Mouse (Mus musculus): Measurements from ENCODE around the gene Ankrd33b. TPM values are rescaled to one million over a fixed set of nuclear protein-coding genes. Genes with fewer than 3 reads are reported as not detected.

Ankrd33b gene
- total and polyA plus RNA-seq, 3 experiments = 50.0 to 69.6 (median 60.3) TPM

GRCm38 (mm10) chr15:31257329-31257728 is 110.2 kb downstream of the Ankrd33b start:
- Histone ChIP-seq H3K9ac (ENCODE audit: insufficient read depth, low read depth) (no peak overlapping the region), H3K4me3 (replicated peaks in 1 of 3; ENCODE audit: low read depth in 2 of 3, low read length in 2 of 3, poor library complexity in 1 of 3) (no peak overlapping the region), H3K4me2 (ENCODE audit: insufficient read depth, low read depth, poor library complexity, severe bottlenecking) (no peak overlapping the region), H3K4me1 (ENCODE audit: control insufficient read depth in 1 of 2, insufficient read depth in 2 of 2) (peaks cover 68 to 99% of the 10 kb centered on the region in 2 experiments), H3K79me2 (replicated peaks; ENCODE audit: control insufficient read depth, extremely low read depth, insufficient read depth, poor library complexity, severe bottlenecking) (no peaks in the 10 kb centered on the region), H3K27me3 (replicated peaks) (no peaks in the 10 kb centered on the region), H3K27ac (ENCODE audit: insufficient read depth, low read depth) (0 out of 2 replicates have a peak overlapping the region, but pooled peaks have one; percentile 79), H3K36me3 (replicated peaks in 1 of 2; ENCODE audit: control insufficient read depth in 1 of 2, insufficient read depth in 1 of 2, low read length in 1 of 2) (peaks cover 0 to 40% of the 10 kb centered on the region in 2 experiments), H3K9me3 (replicated peaks; ENCODE audit: low read length) (no peaks in the 10 kb centered on the region)
- DNase-seq (ENCODE audit: extremely low read depth) = no peak
- no peak for TF ChIP-seq MAFK (IDR thresholded peaks at IDR 0.05; ENCODE audit: insufficient replicate concordance, low read length)
- TF ChIP-seq CTCF (conservative IDR thresholded peaks at IDR 0.05 in 1 of 2, IDR thresholded peaks at IDR 0.05 in 1 of 2; ENCODE audit: low read depth in 2 of 2, low read length in 2 of 2) = no peak
- no peak for TF ChIP-seq POLR2A (IDR thresholded peaks at IDR 0.05; ENCODE audit: low read depth, low read length)
- no peak for TF ChIP-seq PAX5 (IDR thresholded peaks at IDR 0.05; ENCODE audit: low read length)
- no peak for TF ChIP-seq RCOR1 (conservative IDR thresholded peaks at IDR 0.05; ENCODE audit: low read depth, low read length)
- no peak for TF ChIP-seq SMC3 (IDR thresholded peaks at IDR 0.05; ENCODE audit: low read depth, low read length)
- no peak for TF ChIP-seq EP300 (IDR thresholded peaks at IDR 0.05; ENCODE audit: low read length)
- no peak for TF ChIP-seq POLR2AphosphoS2 (IDR thresholded peaks at IDR 0.05; ENCODE audit: low read depth, low read length)
- no peak for TF ChIP-seq NRF1 (IDR thresholded peaks at IDR 0.05; ENCODE audit: low read depth, low read length)
- TF ChIP-seq JUN (IDR thresholded peaks at IDR 0.05; ENCODE audit: insufficient read depth, low read depth, low read length) = no peak
- TF ChIP-seq MAZ (IDR thresholded peaks at IDR 0.05; ENCODE audit: low read depth, low read length) = no peak
- dilution Hi-C loops (cut with MboI; ENCODE audit: extremely low pct_ligation_motif_present, extremely low pct_unique_long_range_greater_than_20kb, low sequenced_read_pairs) (no loop called here), in situ Hi-C loops (cut with MboI; ENCODE audit: low pct_ligation_motif_present, low pct_unique_long_range_greater_than_20kb, low sequenced_read_pairs) (loop anchor here (25.0 kb wide), 1 partner anchor 445 kb away; no protein-coding TSS in a partner anchor)

- no peaks in the 10 kb centered on the region for H3K79me2 ChIP-seq (replicated peaks; ENCODE audit: control insufficient read depth, extremely low read depth, insufficient read depth, poor library complexity, severe bottlenecking)
- in situ Hi-C loops (cut with MboI; ENCODE audit: low pct_ligation_motif_present, low pct_unique_long_range_greater_than_20kb, low sequenced_read_pairs) (loop anchor here (25.0 kb wide), 1 partner anchor 443 kb away; no protein-coding TSS in a partner anchor), dilution Hi-C loops (cut with MboI; ENCODE audit: extremely low pct_ligation_motif_present, extremely low pct_unique_long_range_greater_than_20kb, low sequenced_read_pairs) (no loop called here)
- no peak overlapping the region for H3K4me3 ChIP-seq (replicated peaks in 1 of 3; ENCODE audit: low read depth in 2 of 3, low read length in 2 of 3, poor library complexity in 1 of 3)
- no peak for DNase-seq (ENCODE audit: extremely low read depth)
- no peak for TF ChIP-seq MXI1 (IDR thresholded peaks at IDR 0.05; ENCODE audit: low read depth, low read length)
- no peak for TF ChIP-seq TCF12 (IDR thresholded peaks at IDR 0.05; ENCODE audit: low read depth, low read length)
- no peak for TF ChIP-seq RAD21 (IDR thresholded peaks at IDR 0.05; ENCODE audit: low read depth, low read length)
- no peaks in the 10 kb centered on the region for H3K27me3 ChIP-seq (replicated peaks)
- peaks cover 0 to 40% of the 10 kb centered on the region in 2 experiments for H3K36me3 ChIP-seq (replicated peaks in 1 of 2; ENCODE audit: control insufficient read depth in 1 of 2, insufficient read depth in 1 of 2, low read length in 1 of 2)
- H3K27ac ChIP-seq (ENCODE audit: insufficient read depth, low read depth) = no peak overlapping the region
- H3K4me1 ChIP-seq (ENCODE audit: control insufficient read depth in 1 of 2, insufficient read depth in 2 of 2) = peaks cover 59 to 96% of the 10 kb centered on the region in 2 experiments
- H3K9ac ChIP-seq (ENCODE audit: insufficient read depth, low read depth) = no peak overlapping the region
- no peaks in the 10 kb centered on the region for H3K9me3 ChIP-seq (replicated peaks; ENCODE audit: low read length)
- H3K4me2 ChIP-seq (ENCODE audit: insufficient read depth, low read depth, poor library complexity, severe bottlenecking) = no peak overlapping the region
These were observed 111.8 kb downstream of the Ankrd33b start for GRCm38 (mm10) chr15:31255762-31256161.
